Mouse (Mus musculus) c-Kit-positive CD71-positive TER-119-negative erythroid progenitor cells, embryonic 14.5 days (primary cell): Measurements from ENCODE around the gene Dis3.
A peak's percentile ranks its signal among the peaks of the same experiment; 100 is the strongest.

Experiments used
- DNase-seq: peaks from one replicate; pipeline ENCODE4 v3.0.0-alpha.2; 2013; ENCODE audit warnings: low read depth

The Dis3 gene

DNA sequence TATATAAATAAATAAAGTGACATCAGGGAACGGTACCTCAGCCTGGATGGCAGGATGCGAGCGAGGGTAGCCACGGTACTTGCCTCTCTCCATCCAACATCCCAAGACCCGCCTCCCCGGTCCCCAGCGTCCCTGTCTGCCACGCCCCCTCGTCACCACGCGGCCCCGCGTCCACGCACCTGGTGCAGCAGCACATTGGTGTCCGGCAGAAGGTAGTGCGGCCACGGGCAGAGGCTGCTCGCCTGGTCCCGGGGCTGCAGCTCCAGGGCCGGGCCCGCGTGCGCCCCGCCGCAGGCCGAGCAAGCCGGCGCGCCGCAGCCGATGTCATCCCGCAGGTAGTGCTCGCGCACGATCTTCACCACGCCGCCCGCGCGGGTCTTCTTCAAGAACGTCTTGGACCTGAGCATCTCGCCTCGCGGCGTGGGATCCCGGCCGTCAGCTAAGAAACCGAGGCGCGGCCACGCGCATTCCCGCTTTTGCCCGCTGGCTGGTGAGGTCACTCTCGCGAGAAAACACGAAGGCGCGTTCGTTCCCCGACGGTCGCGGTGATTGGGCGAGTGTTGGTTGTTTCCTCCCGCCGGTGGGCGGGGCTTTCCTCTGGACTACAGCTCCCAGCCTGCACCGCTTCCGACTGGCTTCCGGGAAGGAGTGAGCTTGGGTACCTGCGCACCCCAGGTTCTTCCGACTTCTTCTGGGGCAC, at the start of gene Dis3, which contains the start of gene Pibf1:
Gene Dis3, minus strand, starts transcription at position 504 of the 700 bp plus-strand sequence.
Gene Pibf1, plus strand, starts transcription at position 158 of the 700 bp plus-strand sequence.
- DNase-seq = peak; percentile 98

DNA sequence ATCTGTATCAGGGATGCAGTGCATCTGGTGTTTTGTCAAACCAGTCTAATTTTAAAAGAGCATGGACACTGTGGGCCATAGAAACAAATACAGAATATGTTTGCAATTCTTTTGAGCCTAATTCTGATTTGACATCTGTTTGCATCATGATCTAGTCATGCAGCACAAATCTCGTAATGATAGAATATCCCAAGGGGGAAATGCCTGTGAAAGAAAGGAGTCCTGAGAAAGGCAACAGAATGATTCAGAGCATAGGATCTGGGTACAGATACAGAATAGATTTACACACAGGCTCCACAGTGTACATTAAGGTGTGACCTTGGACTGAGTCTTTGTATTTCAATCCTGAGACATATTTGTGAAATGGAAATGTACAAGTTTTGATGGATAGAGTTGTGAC, 47.3 kb upstream of the Dis3 start:
- DNase-seq = no peak

DNA sequence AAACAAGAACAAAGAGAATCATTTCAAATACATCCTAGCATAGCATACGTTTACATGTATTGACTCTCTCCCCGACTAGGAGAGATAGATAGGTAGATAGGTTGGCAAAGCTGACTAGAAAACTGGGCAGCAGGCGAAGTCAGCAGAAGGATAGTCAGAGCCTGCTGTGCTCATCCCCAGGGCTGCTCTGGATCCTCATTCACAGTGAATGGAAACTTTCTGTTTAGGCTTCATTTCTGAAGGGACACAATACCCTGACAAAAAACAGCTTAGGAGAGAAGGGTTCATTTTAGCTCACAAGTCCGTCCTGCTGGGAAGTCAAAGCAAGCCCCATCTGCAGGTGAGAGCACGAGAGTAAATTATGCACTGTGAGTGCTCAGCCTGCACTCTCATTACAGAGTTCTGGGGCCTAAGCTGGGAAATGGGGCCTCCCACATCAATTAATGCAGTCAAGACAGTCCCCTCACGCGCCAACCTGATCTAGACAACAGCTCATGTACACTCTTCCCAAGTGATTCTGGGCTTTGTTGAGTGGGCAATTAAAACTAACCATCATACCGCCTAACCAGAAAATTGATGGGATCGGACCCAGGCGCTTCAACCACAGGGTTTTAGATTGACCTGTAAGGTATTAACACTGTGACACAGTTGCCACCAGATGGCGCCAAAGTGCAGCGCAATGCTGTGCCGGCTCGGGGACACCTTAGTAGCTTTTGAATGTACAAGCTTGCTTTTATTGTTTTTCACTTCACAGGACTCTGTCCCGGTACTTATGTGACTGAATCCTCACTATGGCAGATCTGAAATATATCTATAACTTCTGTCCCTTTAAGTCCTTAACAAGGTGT, 42.4 kb upstream of the Dis3 start:
- DNase-seq = peak; percentile 68

DNA sequence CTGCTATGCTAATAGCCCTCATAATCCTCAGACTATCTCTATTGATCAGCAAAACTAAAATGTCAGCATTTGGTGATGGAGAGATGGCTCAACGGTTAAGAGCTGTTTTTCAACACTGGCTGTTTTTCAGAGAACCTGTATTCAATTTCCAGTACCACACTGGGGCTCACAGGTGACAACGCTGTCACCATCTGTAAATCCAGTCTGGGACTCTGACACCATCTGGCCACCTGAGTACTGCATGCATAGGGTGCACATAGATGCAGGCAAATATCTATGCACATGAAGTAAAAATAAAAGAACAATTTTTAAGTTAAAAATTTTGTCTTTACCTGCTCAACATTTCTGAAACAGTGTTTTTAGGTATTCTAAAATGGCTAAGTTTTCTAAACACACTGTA, 40.5 kb upstream of the Dis3 start:
- DNase-seq = no peak

DNA sequence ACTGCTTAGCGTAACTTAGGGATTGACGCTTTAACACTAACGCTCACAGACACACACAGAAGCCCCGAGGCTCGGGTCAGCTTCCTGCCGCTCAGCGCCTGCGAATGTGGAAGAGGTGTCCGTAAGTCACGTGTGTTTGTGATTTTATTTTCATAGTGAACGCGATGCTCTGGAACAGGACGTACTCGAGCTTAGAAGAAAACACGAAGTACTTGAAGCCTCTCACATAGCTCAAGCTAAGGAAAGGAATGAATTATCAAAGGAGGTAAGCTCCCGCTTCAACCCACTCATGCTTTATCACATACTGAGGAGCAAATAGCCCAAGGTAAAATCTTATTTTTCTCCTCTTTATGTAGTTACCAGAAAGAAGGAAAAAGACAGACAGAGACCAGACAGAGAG, 36.7 kb upstream of the Dis3 start:
- no peak for DNase-seq

DNA sequence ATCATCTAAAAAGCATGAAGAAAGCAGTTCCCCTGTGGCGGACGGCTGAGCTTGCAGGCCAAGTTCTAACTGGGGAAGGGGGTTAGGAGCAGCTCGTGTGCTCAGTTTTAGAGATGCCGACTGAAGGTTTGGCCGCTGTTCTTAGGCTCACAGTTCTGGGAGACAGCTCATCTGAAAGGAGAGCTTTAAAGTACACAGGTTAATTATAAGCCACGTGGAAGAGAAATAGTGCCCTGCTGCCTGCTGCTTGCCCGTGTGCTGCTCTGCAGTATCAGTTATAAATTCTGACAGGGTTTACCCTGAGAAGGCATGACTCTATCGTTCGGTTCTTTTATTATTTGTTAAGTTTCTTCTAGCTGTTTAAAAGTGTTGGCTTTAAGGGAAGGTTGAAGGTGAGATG, 36.2 kb upstream of the Dis3 start:
- DNase-seq = no peak

DNA sequence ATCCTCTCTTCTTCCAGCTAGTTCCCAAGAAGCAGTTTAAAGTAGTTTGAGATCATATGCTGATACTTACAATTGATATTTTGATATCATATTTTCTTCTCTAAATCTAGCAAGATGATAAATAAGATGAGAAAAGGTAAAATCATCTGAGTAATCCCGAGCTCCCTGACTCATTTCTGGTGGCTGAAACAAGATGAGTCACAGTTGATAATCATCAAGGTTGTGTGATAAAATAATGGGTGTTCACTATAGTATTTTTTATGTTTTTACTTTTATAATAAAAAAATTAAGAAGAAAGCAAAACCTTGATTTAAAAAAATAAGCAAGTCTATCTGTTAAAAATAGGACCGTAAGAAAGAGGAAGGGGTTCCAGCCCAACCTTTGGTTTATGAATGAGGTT, 34.5 kb upstream of the Dis3 start:
- DNase-seq = no peak

DNA sequence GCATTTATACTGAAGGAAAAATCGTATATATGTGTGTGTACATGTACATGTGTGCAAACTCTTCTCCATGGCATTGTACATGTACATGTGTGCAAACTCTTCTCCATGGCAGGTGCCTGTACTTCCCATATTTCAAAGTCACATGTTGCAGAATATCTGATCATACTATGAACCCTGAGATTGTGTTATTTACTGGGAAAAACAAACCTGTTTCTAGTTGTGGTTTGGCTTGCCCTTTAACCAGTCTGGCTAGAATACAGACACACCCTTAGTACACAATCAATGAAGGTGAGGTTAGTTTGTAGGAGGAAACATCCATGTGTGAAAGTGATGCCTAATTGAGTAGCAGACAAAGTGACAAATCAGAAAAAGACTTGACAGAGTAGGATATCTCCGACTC, 29.5 kb upstream of the Dis3 start:
- DNase-seq = no peak

DNA sequence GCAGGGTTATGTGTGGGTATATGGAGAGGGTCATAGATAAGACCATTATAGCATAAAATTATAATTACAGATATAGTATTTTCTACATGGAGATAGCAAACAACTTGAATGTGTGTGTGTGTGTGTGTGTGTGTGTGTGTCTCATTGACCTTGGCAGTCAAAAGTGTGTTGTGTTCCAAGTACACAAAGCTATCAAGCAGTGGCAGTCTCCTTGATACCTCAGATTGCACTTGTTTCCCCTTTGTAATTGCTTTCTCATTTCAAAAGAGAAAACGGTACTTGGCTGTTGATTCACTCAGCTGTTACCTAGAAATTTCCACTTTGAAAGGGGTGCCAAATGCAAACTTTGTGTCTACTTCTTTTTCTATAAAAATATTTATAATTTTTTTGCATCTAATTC, 27.9 kb upstream of the Dis3 start:
- no peak for DNase-seq

DNA sequence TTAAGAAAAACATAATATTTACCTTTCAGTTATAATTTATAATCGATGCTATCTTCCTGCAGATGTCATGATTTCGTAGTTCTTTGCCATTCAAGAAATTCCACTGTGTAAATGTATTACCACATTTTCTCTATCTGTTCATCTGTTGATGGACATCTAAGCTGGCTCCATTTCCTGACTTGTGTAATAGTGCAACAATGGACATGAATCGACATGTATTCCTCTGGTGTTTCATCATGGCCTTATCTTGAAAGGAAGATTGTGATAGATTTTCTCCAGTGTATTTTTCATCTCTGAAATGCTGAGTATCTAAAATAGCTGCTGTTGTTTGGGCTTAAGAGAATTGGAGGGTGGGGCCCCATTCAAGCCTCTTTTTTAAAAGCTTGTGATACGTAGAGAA, 27.1 kb upstream of the Dis3 start:
- no peak for DNase-seq

DNA sequence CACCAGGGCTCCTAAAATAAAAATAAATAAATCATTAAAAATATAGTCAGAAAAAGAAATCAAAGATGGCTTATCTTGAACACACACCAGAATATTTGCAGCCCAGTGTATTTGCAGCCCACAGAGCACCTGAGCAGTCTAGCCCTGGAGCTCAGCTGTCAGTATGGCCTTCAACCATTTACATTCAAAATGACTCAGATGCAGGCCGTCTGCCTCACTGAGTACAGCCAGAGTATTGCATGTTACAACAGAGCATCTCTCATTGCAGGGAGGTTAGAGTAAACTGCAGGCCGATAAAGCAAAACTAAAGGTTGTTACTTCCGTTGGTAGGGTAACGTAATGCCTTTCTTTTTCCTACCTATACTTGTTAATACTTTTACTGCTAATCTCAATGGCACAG, 24.5 kb upstream of the Dis3 start:
- DNase-seq = no peak

DNA sequence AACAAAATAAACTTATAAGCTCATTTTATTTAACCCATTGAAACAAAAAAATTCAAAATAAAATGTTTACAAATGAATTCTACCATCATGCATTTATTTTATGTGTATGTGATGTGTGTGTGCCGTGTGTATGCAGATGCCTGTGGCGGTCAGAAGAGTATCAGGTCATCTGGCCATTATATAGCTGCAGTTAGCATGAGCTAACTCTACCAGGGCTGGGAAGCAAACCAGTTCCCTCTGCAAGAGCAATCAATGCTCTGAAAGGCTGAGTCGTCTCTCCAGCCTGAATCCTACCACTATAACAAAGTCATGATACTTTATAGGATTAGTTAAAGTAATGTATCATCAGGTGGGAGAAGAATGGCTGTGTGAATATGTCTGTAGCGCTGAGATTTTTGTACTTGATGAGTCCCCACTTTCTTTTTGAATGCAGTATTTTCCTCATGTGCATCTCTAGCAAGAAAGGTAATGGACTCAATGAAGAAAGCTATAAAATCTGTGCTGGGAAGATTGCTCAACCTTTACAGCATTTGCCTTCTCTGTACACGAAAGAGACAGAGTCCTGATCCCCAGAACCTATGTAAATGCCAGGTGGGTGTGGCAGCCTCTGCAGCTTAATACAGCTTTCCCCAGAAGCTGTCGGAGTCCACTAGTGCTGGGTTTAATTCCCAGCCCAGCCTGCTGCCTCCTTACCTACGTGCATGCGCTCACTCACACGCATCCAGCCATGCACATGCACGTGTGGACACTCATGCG, 22.2 kb upstream of the Dis3 start:
- DNase-seq = no peak

DNA sequence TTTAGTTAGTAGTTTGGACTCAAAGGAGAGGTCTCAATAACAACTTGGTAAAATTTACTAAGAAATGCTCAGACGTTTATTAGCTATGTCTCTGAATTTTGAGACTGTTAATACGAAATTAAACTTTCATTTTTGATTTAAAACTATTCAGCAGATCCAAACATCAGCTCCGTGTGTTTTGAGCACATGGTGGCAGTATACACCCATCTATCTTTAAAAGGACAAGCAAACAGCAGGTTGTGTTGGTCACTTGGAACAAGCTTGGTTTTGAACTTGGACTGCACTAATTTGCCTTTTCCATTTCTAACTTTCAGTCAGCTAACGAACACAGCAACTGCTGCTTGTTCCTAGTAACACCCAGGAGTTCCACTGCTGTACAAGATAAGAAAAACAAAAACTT, 18.0 kb upstream of the Dis3 start:
- no peak for DNase-seq

DNA sequence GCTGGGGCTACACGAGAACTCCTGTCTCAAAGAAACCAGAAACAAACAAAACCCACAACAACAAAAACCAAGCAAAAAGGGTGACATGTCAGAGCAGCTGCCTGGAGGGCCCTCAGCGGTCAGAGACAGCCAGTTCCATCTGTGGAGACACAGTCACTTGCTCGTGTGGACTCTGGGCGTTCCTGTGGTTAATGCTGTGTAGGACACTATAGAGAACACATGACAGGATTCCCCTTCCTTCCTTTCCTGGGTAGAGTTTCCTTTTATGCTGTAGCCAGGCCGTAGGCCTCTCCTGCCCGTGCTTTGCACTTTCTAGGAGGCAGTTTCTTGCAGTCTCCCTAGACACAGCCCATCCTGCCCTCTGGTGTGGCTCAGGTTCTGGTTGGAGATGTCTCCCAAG, 9.2 kb upstream of the Dis3 start:
- no peak for DNase-seq

DNA sequence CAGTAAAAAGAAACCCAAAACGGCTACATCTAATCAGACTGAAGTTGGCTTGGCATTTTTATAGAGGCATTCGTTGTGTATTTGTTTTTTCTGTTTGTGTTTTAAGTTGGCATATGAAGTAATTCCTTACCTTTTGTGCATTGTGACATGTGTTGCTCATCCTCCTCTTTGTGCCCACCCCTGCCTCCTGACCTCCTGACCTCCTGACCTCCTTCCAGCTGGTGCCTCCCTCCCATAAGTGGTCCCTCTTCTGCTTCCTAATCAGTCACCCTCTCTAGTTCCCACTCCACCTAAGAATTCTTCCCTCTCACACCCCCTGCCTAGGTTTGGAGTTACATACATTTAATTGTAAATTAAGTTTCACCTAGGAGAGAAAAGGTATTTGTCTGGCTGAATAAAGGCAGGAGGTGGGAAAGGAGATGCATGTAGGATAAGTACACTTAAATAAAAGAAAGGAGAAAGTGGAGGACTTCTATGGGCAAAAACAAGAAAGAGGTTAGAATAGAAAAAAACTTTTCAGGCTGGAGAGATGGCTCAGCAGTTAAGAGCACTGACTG, 8.1 kb upstream of the Dis3 start:
- DNase-seq = no peak

DNA sequence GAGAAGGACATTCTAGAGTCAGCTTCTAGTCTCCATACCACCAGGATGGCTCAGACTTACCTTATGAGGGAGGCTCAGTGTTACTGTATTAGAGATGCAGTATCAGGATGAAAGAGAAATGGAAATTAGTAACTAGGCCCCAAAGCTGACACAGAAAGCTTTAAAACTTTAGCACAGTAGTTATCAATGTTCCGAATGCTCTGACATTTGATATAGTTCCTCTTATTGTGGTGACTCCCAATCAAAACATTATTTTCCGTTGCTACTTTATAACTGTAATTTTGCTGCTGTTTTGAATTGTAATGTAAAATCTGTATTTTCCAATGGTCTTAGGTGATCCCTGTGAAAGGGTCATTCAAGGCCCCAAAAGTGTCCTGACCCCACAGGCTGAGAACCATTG, 7.1 kb upstream of the Dis3 start:
- no peak for DNase-seq

DNA sequence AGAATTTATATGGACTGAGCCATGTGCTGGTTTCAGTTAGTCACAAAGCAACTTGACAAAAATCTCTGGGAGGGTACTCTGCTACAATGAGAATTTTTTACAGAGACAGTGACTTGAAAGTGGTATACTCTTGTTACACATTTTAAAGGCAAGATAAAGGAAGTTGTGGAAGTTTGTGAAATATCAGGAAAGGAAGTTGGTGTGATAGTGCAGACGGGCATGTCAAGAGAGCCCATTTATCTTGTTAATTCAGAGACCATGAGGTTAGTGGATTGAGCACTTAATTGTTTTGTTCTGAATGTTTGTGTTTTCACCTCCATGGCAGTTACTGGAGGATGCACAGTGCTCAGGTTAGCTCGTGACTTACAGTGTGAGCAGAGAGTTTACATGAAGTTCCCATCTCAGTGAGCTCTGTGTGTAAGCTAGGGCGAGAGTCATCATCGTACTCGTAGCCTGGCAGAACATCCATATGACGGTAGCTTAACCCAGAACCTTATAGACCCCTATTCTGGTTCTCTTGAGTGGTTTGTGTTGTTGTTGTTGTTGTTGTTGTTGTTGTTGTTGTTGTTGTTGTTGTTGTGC, 5.1 kb upstream of the Dis3 start:
- DNase-seq = no peak

DNA sequence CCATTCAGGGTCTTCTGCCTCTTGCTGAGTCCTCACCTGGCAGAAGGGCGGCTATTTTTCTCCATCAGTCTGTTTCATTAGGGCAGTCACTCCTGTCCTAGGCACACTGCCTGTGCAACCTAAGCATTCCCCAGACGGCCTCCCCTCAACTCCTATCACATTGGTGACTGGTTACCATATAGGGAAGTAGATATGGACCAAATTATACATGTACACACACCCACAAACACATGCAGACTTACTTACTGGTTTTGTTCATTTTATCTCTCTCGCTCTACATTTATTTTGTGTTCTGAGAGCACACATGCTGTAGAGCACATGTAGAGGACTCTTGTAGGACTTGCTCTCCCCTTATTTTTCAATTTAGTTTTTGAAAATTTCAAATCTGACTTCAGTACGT, 3.5 kb upstream of the Dis3 start:
- no peak for DNase-seq

DNA sequence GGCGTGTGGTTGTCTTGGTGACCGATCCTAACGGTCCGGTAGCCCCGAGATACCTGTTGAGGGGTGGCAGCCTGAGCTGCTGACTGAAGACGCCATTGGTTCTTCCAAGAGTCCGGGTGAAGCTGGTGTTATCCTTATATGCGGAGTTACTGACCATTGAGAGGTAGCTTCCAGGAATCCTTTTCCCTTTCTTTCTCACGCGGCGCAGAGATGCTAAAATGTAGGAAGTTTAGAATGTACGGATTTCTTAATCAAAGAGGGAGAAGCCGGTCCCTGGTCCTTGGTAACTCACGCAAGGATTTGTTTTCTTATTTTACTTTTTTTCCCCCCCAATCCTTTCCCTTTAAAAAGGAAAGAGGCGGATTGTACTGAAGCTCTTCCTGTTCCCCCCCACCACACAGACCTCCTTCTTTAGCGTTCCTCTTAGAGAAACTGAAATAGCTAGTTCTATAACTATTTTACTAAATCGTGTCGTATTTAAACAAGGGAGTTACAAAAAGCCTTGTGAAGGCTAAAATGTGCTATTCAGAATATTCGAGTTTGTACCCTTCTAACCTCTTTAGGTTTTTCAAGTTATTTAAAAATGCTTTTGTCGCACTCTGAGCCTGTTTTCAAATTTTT, 507 bp upstream of the Dis3 start:
- DNase-seq = peak; percentile 19

DNA sequence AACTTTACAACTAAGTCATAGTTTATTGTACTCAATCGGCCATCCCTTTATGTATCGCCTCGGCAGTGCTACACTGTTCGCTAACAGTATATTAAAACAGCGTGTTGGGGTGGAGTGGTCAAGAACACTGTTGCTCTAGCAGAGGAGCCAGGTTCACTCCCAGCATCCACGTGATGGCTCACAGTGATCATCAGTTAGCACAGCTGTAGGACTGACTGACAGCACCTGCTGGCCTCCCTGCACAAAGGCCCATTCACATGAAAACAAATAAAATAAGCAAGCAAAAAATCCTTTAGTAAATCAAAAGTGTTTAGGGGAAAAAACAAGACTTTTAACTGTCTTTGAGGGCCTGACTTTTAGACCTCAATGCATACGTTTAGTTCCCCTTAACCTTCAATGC, 10.6 kb downstream of the Dis3 start:
- no peak for DNase-seq

DNA sequence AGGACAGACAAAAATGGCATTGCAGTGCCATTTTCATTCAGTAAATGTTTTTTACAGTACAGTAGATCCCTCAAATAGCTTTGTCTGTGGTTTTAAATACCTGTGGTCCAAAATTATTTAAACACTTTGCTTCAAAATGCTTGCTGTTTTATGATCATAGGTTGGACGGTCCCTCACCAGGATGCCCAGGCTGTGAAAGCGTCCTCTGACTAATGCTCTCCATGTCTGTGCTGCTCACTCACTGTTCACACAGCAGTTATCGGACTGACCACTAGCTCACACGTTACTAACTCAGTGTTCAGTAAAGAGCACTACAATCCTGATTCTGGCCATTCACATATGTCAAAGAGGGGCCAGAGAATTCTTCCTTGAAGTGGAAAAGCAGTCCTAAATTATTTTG, 28.4 kb downstream of the Dis3 start:
- DNase-seq = no peak

DNA sequence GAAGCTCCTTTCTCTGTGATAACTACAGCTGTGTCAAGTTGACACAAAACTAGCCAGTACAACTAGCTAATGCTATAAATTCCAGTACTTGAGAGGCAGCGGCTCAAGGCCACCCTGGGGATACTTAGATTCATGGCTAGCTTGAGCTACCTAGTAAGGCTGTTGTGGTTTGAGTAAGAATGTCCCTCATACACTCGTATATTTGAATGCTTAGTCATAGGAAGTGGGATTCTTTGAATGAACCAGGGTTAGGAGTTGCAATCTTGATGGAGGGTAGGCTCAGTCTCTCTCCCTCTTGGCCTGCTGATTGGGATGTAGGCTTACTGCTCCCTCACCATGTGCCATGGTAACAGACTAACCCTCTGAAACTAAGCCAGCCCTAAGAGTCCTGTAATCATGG, 36.5 kb downstream of the Dis3 start:
- DNase-seq = no peak
